Mouse (Mus musculus): ENCODE results near the gene Stom. TPM values are rescaled to one million over a fixed set of nuclear protein-coding genes. Genes with fewer than 3 reads are reported as not detected.

Stom gene
- polyA plus RNA-seq, 1 experiment from 2014 or later: 17.6 TPM

DNA sequence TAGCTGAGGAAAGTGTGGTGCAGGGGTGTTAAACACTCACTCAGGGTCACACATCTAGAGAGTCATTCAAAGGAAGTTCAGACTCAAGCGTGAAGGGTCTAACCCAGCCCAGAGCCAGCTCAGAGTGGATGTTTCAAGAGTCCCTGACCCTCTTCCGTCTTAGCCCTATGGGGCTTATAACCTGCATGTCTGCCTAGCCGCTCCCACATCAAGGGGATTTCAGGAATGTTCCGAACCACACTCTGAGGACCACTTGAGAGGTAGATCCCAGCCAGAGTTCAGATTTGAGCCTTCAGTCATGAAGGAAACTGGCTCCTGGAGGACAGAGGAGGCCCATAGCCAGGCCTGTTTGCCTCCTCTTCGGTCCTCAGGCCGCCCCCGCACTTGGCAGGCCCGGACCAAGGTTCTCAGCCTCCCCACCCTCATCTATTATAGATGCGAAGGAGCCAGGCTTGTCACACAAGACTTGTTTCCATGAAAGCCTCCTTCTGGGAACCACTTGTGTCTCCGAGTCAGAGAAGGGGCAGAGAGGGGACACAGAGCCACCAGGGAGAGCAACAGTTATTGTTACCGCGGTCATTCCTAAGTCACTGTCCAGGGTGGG lies 49.7 kb downstream of the Stom start:
- no peaks in the 10 kb centered on the region for H3K36me3 ChIP-seq (ENCODE audit: control insufficient read depth, insufficient read depth, low read length)
- ATAC-seq: no peak
- no peak overlapping the region for H3K4me3 ChIP-seq (ENCODE audit: low read depth, low read length)
- H3K4me1 ChIP-seq (ENCODE audit: control insufficient read depth, insufficient read depth, low read length): peaks cover 4% of the 10 kb centered on the region; the same call in 1 of the 2 replicates
- no peak overlapping the region for H3K4me2 ChIP-seq (ENCODE audit: low read length)
- peaks cover 17% of the 10 kb centered on the region for H3K27me3 ChIP-seq (ENCODE audit: control insufficient read depth, insufficient read depth, low read depth, low read length)
- 81% methylated on average over 12 of the region's 12 CpGs for WGBS
- H3K9me3 ChIP-seq (replicated peaks; ENCODE audit: control insufficient read depth, low read length, poor library complexity, severe bottlenecking): no peaks in the 10 kb centered on the region
- H3K9ac ChIP-seq (ENCODE audit: low read depth, low read length): no peak overlapping the region
- no peak overlapping the region for H3K27ac ChIP-seq (ENCODE audit: low read length)

DNA sequence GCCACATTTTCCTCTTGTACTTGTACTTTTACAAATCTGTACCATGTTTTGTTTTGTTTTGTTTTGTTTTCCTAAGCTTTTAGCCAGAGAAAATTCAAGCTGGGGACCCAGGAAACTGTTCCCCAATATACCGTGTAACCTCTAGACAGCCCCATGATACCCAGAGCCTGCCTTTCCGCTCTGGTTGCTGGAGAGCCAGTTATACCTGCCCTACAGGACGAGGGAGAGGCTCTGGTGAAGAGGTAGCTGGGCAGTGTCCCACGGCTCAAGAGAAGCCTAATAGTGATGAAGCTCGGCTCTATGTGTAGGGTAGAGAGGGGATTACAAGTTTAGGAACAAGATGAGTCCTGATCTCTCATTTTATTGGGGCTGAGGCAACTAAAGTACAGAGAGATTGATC lies 51.6 kb downstream of the Stom start:
- H3K4me1 ChIP-seq (ENCODE audit: control insufficient read depth, insufficient read depth, low read length): peaks cover 4% of the 10 kb centered on the region; the same call in 1 of the 2 replicates
- no peaks in the 10 kb centered on the region for H3K36me3 ChIP-seq (ENCODE audit: control insufficient read depth, insufficient read depth, low read length)
- H3K27me3 ChIP-seq (ENCODE audit: control insufficient read depth, insufficient read depth, low read depth, low read length): peaks cover 29% of the 10 kb centered on the region
- ATAC-seq: no peak
- no peak overlapping the region for H3K9ac ChIP-seq (ENCODE audit: low read depth, low read length)
- no peak overlapping the region for H3K27ac ChIP-seq (ENCODE audit: low read length)
- no peak overlapping the region for H3K4me2 ChIP-seq (ENCODE audit: low read length)
- H3K4me3 ChIP-seq (ENCODE audit: low read depth, low read length): no peak overlapping the region
- H3K9me3 ChIP-seq (replicated peaks; ENCODE audit: control insufficient read depth, low read length, poor library complexity, severe bottlenecking): no peaks in the 10 kb centered on the region
- 79% methylated on average over 5 of the region's 5 CpGs for WGBS

DNA sequence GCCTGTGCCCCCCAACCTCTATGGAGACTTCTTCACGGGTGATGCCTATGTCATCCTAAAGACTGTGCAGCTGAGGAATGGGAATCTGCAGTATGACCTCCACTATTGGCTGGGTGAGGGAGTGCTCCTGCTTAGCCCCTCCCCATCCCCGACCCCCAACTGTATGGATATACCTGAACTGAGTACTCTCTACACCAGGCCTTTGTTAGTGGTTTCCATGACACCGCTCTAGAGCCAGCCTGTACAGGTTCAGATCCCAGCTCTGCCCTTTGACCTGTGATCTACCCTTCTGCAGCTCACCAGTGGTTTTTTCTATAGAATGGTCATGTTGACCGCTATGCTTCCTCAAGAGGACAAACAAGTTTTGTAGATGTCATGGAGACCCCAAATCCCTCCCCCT lies 52.8 kb downstream of the Stom start:
- Histone ChIP-seq H3K9ac (ENCODE audit: low read depth, low read length) (no peak overlapping the region), H3K27me3 (ENCODE audit: control insufficient read depth, insufficient read depth, low read depth, low read length) (peaks cover 29% of the 10 kb centered on the region), H3K36me3 (ENCODE audit: control insufficient read depth, insufficient read depth, low read length) (no peaks in the 10 kb centered on the region), H3K4me1 (ENCODE audit: control insufficient read depth, insufficient read depth, low read length) (peaks cover 4% of the 10 kb centered on the region; the same call in 1 of the 2 replicates), H3K9me3 (replicated peaks; ENCODE audit: control insufficient read depth, low read length, poor library complexity, severe bottlenecking) (no peaks in the 10 kb centered on the region), H3K4me2 (ENCODE audit: low read length) (no peak overlapping the region), H3K4me3 (ENCODE audit: low read depth, low read length) (no peak overlapping the region), H3K27ac (ENCODE audit: low read length) (no peak overlapping the region)
- no peak for ATAC-seq
- 89% methylated on average over 4 of the region's 4 CpGs for WGBS

- Histone ChIP-seq H3K9ac (ENCODE audit: low read depth, low read length) (no peak overlapping the region), H3K27me3 (ENCODE audit: control insufficient read depth, insufficient read depth, low read depth, low read length) (peaks cover 29% of the 10 kb centered on the region), H3K27ac (ENCODE audit: low read length) (no peak overlapping the region), H3K4me2 (ENCODE audit: low read length) (peak overlapping the region; percentile 53), H3K36me3 (ENCODE audit: control insufficient read depth, insufficient read depth, low read length) (no peaks in the 10 kb centered on the region), H3K4me1 (ENCODE audit: control insufficient read depth, insufficient read depth, low read length) (peaks cover 4% of the 10 kb centered on the region; the same call in 1 of the 2 replicates), H3K4me3 (ENCODE audit: low read depth, low read length) (peak overlapping the region; percentile 29), H3K9me3 (replicated peaks; ENCODE audit: control insufficient read depth, low read length, poor library complexity, severe bottlenecking) (no peaks in the 10 kb centered on the region)
- 3% methylated on average over 32 of the region's 32 CpGs for WGBS
- ATAC-seq: no peak
Measured at GRCm38 (mm10) chr2:35282214-35282613, 54.6 kb downstream of the Stom start.

GRCm38 (mm10) chr2:35280001-35280400 lies 56.8 kb downstream of the Stom start:
- Histone ChIP-seq H3K9me3 (replicated peaks; ENCODE audit: control insufficient read depth, low read length, poor library complexity, severe bottlenecking) (no peaks in the 10 kb centered on the region), H3K27ac (ENCODE audit: low read length) (no peak overlapping the region), H3K27me3 (ENCODE audit: control insufficient read depth, insufficient read depth, low read depth, low read length) (peaks cover 29% of the 10 kb centered on the region), H3K4me3 (ENCODE audit: low read depth, low read length) (no peak overlapping the region), H3K4me2 (ENCODE audit: low read length) (no peak overlapping the region), H3K9ac (ENCODE audit: low read depth, low read length) (no peak overlapping the region), H3K36me3 (ENCODE audit: control insufficient read depth, insufficient read depth, low read length) (no peaks in the 10 kb centered on the region), H3K4me1 (ENCODE audit: control insufficient read depth, insufficient read depth, low read length) (peaks cover 4% of the 10 kb centered on the region; the same call in 1 of the 2 replicates)
- 77% methylated on average over 3 of the region's 3 CpGs for WGBS
- ATAC-seq: no peak

GRCm38 (mm10) chr2:35278371-35279210 lies 58.2 kb downstream of the Stom start:
- Histone ChIP-seq H3K27me3 (ENCODE audit: control insufficient read depth, insufficient read depth, low read depth, low read length) (peaks cover 23% of the 10 kb centered on the region), H3K4me1 (ENCODE audit: control insufficient read depth, insufficient read depth, low read length) (peaks cover 4% of the 10 kb centered on the region; the same call in 1 of the 2 replicates), H3K27ac (ENCODE audit: low read length) (no peak overlapping the region), H3K9me3 (replicated peaks; ENCODE audit: control insufficient read depth, low read length, poor library complexity, severe bottlenecking) (no peaks in the 10 kb centered on the region), H3K4me3 (ENCODE audit: low read depth, low read length) (no peak overlapping the region), H3K4me2 (ENCODE audit: low read length) (no peak overlapping the region), H3K9ac (ENCODE audit: low read depth, low read length) (no peak overlapping the region), H3K36me3 (ENCODE audit: control insufficient read depth, insufficient read depth, low read length) (no peaks in the 10 kb centered on the region)
- ATAC-seq: no peak
- 78% methylated on average over 7 of the region's 7 CpGs for WGBS

GRCm38 (mm10) chr2:35277686-35278085 lies 59.1 kb downstream of the Stom start:
- H3K27me3 ChIP-seq (ENCODE audit: control insufficient read depth, insufficient read depth, low read depth, low read length): peaks cover 17% of the 10 kb centered on the region
- H3K4me1 ChIP-seq (ENCODE audit: control insufficient read depth, insufficient read depth, low read length): peaks cover 4% of the 10 kb centered on the region; the same call in 1 of the 2 replicates
- no peak for ATAC-seq
- no peak overlapping the region for H3K4me2 ChIP-seq (ENCODE audit: low read length)
- no peaks in the 10 kb centered on the region for H3K36me3 ChIP-seq (ENCODE audit: control insufficient read depth, insufficient read depth, low read length)
- H3K4me3 ChIP-seq (ENCODE audit: low read depth, low read length): no peak overlapping the region
- no peak overlapping the region for H3K9ac ChIP-seq (ENCODE audit: low read depth, low read length)
- H3K27ac ChIP-seq (ENCODE audit: low read length): no peak overlapping the region
- WGBS: 82% methylated on average over 3 of the region's 3 CpGs
- H3K9me3 ChIP-seq (replicated peaks; ENCODE audit: control insufficient read depth, low read length, poor library complexity, severe bottlenecking): no peaks in the 10 kb centered on the region

DNA sequence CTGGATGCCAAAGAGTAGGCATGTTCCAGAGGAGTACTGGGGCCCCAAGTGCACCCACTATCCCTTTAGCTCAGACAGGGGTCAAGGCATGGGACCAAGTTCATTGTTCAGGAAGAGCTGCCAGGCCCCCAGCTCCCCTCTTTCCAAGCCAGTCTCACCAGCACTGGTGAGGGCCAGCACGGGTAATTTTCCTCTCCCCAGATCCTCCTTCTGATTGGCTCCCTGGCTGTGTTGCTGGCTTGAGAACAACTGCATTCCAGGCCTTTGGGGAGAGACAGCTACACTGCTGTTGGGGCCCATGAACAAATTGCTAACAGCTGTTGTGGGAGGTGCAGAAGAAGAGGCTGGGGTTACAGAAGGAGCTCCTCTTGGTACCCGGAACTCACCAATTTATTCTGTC lies 63.2 kb downstream of the Stom start:
- WGBS: 50% methylated on average over 2 of the region's 2 CpGs
- Histone ChIP-seq H3K9ac (ENCODE audit: low read depth, low read length) (no peak overlapping the region), H3K9me3 (replicated peaks; ENCODE audit: control insufficient read depth, low read length, poor library complexity, severe bottlenecking) (no peaks in the 10 kb centered on the region), H3K4me2 (ENCODE audit: low read length) (no peak overlapping the region), H3K4me1 (ENCODE audit: control insufficient read depth, insufficient read depth, low read length) (no peaks in the 10 kb centered on the region), H3K27ac (ENCODE audit: low read length) (no peak overlapping the region), H3K4me3 (ENCODE audit: low read depth, low read length) (no peak overlapping the region), H3K36me3 (ENCODE audit: control insufficient read depth, insufficient read depth, low read length) (no peaks in the 10 kb centered on the region), H3K27me3 (ENCODE audit: control insufficient read depth, insufficient read depth, low read depth, low read length) (no peaks in the 10 kb centered on the region)
- no peak for ATAC-seq

- Histone ChIP-seq H3K4me1 (ENCODE audit: control insufficient read depth, insufficient read depth, low read length) (no peaks in the 10 kb centered on the region), H3K36me3 (ENCODE audit: control insufficient read depth, insufficient read depth, low read length) (no peaks in the 10 kb centered on the region), H3K9me3 (replicated peaks; ENCODE audit: control insufficient read depth, low read length, poor library complexity, severe bottlenecking) (no peaks in the 10 kb centered on the region), H3K27ac (ENCODE audit: low read length) (no peak overlapping the region), H3K4me2 (ENCODE audit: low read length) (no peak overlapping the region), H3K9ac (ENCODE audit: low read depth, low read length) (no peak overlapping the region), H3K4me3 (ENCODE audit: low read depth, low read length) (no peak overlapping the region), H3K27me3 (ENCODE audit: control insufficient read depth, insufficient read depth, low read depth, low read length) (no peaks in the 10 kb centered on the region)
- 88% methylated on average over 6 of the region's 6 CpGs for WGBS
- no peak for ATAC-seq
Measured at GRCm38 (mm10) chr2:35272881-35273280, 63.9 kb downstream of the Stom start.

All from midbrain, embryonic 16.5 days (tissue).